Mouse (Mus musculus): ENCODE results near the gene Fam117a. TPM values are rescaled to one million over a fixed set of nuclear protein-coding genes. Genes with fewer than 3 reads are reported as not detected.

Gene Fam117a
- total and polyA plus RNA-seq, 2 experiments from 2014 or later: 1.1 to 6.1 TPM

DNA sequence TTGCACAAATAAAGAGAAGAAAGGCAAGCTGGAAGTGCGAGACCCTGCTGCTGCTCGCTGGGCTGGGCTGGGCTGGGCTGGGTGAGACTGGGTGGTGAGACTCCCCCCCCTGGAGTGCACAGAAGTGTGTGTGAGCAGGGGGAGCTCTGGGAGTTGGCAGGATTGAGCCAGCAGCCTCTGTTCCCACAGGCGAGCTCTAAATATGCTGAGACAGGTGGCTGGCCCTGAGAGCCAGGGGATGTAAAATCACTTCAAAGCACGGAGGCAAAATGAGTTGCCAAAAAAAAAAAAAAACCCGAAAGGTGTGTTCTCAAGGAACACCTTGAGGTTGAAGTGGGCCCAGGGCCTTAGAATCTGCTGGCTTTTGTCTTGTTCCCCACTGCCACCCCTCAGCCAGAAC lies 54.9 kb downstream of the Fam117a start:
- no peak for TF ChIP-seq CTCF (IDR thresholded peaks at IDR 0.05)
- Histone ChIP-seq H3K9me3 (ENCODE audit: low read length) (no peaks in the 10 kb centered on the region), H3K27me3 (ENCODE audit: insufficient read depth, low read length) (no peaks in the 10 kb centered on the region), H3K4me3 (ENCODE audit: low read depth, low read length) (no peak overlapping the region), H3K9ac (replicated peaks; ENCODE audit: low read length, poor library complexity, severe bottlenecking) (no peak overlapping the region), H3K4me2 (ENCODE audit: low read depth, low read length, poor library complexity, severe bottlenecking) (no peak overlapping the region), H3K27ac (ENCODE audit: low read depth, low read length) (no peak overlapping the region), H3K4me1 (ENCODE audit: insufficient read depth, low read length) (0 out of 2 replicates have a peak, but pooled peaks cover 4% of the 10 kb centered on the region), H3K36me3 (ENCODE audit: insufficient read depth, low read length) (peaks cover 40% of the 10 kb centered on the region)
- 70% methylated on average over 5 of the region's 5 CpGs for WGBS
- no peak for ATAC-seq (ENCODE audit: low FRiP score)
- DNase-seq (ENCODE audit: low spot score): no peak

DNA sequence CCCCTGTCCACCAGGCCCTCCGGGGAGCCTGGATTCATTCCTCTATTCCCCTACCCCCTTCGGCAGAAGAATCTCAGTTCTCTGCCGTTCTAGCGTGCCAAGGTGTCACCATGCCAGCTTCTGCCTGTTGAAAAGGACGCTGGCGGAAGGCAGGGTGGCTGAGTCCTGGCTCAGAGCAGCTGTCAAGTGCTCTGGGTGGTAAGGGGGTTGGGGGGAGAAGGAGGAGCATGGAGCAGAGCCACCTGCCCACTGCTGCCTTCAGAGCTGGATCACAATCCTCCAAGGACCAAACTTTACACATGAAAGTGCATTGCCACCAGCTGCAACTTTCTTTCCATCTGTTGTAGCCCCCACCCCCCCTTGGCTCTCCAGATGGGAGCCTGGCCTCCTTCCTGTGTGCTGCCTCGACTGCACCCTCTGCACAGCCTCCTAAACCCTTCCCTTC lies 55.4 kb downstream of the Fam117a start:
- 25% methylated on average over 7 of the region's 7 CpGs for WGBS
- DNase-seq (ENCODE audit: low spot score) (peak; percentile 91), ATAC-seq (ENCODE audit: low FRiP score) (peak; percentile 75)
- H3K27ac ChIP-seq (ENCODE audit: low read depth, low read length): no peak overlapping the region
- H3K9ac ChIP-seq (replicated peaks; ENCODE audit: low read length, poor library complexity, severe bottlenecking): no peak overlapping the region
- H3K9me3 ChIP-seq (ENCODE audit: low read length): no peaks in the 10 kb centered on the region
- H3K4me1 ChIP-seq (ENCODE audit: insufficient read depth, low read length): 0 out of 2 replicates have a peak, but pooled peaks cover 4% of the 10 kb centered on the region
- no peak overlapping the region for H3K4me3 ChIP-seq (ENCODE audit: low read depth, low read length)
- no peaks in the 10 kb centered on the region for H3K27me3 ChIP-seq (ENCODE audit: insufficient read depth, low read length)
- peaks cover 38% of the 10 kb centered on the region for H3K36me3 ChIP-seq (ENCODE audit: insufficient read depth, low read length)
- no peak for TF ChIP-seq CTCF (IDR thresholded peaks at IDR 0.05)
- no peak overlapping the region for H3K4me2 ChIP-seq (ENCODE audit: low read depth, low read length, poor library complexity, severe bottlenecking)

DNA sequence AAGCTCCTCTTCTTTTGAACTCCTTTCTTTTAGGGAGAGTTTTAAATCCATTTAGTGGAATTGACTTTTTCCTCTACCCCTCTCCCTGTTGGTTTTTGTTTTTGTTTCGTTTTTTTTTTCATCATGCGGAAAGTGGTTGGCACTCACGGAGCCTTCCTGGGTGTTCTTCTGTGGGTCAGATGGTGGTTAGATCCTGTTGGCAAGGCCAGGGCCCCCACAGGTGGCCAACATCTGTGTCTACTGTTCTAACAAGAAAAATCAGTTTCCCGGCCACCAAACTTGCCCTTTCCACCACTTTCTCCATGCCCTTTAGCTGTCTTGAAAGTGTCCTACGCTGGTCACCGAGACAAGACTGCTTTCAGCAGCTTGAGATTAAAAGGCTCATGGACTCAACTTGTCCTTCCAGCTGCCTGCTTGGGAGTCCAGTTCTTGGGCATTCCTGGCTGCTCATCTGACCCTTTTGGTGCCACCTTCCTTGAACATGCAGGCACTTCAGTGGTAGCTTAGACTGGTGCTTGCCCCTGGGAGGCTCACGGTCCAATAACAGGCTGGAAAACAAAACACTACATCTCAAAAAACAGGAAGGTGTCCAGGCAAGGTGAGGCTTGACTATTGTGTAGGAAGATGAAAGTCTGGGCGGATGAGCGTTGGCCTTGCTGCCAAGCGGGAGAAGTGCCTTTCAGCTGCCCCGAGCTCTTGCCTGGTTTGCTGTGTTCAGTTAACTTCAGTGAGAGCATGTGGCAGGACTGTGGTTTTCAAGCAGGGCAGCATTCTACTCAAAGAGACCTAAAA lies 56.1 kb downstream of the Fam117a start:
- WGBS: 75% methylated on average over 11 of the region's 11 CpGs
- no peak overlapping the region for H3K27ac ChIP-seq (ENCODE audit: low read depth, low read length)
- TF ChIP-seq CTCF (IDR thresholded peaks at IDR 0.05): no peak
- peaks cover 31% of the 10 kb centered on the region for H3K36me3 ChIP-seq (ENCODE audit: insufficient read depth, low read length)
- 0 out of 2 replicates have a peak, but pooled peaks cover 4% of the 10 kb centered on the region for H3K4me1 ChIP-seq (ENCODE audit: insufficient read depth, low read length)
- no peaks in the 10 kb centered on the region for H3K27me3 ChIP-seq (ENCODE audit: insufficient read depth, low read length)
- no peak for ATAC-seq (ENCODE audit: low FRiP score)
- no peak overlapping the region for H3K4me3 ChIP-seq (ENCODE audit: low read depth, low read length)
- H3K4me2 ChIP-seq (ENCODE audit: low read depth, low read length, poor library complexity, severe bottlenecking): no peak overlapping the region
- H3K9me3 ChIP-seq (ENCODE audit: low read length): no peaks in the 10 kb centered on the region
- DNase-seq (ENCODE audit: low spot score): peak; percentile 27
- no peak overlapping the region for H3K9ac ChIP-seq (replicated peaks; ENCODE audit: low read length, poor library complexity, severe bottlenecking)

DNA sequence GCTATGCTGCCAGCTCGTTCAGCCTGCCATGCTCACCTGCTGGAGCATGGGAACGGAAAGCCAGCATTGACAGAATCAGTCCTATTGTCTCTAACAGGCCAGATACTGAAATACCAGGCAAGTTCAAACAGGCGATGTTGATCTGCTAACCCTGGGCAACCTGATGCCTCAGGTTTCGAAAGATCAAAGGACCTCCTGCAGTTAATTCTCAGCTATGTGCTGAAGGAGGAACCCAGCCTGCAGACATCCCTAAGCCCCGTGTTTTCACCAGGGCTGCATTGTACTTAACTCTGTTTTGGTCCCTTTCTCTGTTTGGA lies 56.6 kb downstream of the Fam117a start:
- H3K27ac ChIP-seq (ENCODE audit: low read depth, low read length): no peak overlapping the region
- no peaks in the 10 kb centered on the region for H3K9me3 ChIP-seq (ENCODE audit: low read length)
- no peak overlapping the region for H3K4me3 ChIP-seq (ENCODE audit: low read depth, low read length)

DNA sequence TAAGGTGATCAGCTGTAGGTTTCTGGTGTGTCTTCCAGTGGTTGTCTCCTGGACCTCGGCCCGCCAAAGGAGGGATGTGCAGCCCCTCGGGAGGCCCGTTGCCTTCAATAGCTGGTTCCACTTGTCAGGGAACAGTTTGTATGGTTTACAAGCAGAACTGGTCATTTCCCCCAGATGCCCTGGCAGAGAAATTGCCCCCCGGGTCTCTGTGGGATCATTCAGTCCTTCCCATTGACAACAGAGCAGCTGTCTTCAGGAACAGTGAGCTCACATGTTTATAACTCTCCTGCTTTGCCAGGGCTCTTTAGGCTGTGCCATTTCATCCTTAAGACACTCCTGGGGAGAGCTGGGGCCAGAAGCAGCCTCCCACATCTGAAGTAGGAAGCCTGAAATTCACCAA lies 57.3 kb downstream of the Fam117a start:
- ATAC-seq (ENCODE audit: low FRiP score) (no peak), DNase-seq (ENCODE audit: low spot score) (peak; percentile 58)
- no peak overlapping the region for H3K4me3 ChIP-seq (ENCODE audit: low read depth, low read length)
- H3K9ac ChIP-seq (replicated peaks; ENCODE audit: low read length, poor library complexity, severe bottlenecking): no peak overlapping the region
- H3K27me3 ChIP-seq (ENCODE audit: insufficient read depth, low read length): no peaks in the 10 kb centered on the region
- WGBS: 48% methylated on average over 5 of the region's 5 CpGs
- H3K4me2 ChIP-seq (ENCODE audit: low read depth, low read length, poor library complexity, severe bottlenecking): no peak overlapping the region
- peaks cover 19% of the 10 kb centered on the region for H3K36me3 ChIP-seq (ENCODE audit: insufficient read depth, low read length)
- 0 out of 2 replicates have a peak, but pooled peaks cover 4% of the 10 kb centered on the region for H3K4me1 ChIP-seq (ENCODE audit: insufficient read depth, low read length)
- H3K27ac ChIP-seq (ENCODE audit: low read depth, low read length): no peak overlapping the region
- no peak for TF ChIP-seq CTCF (IDR thresholded peaks at IDR 0.05)
- H3K9me3 ChIP-seq (ENCODE audit: low read length): no peaks in the 10 kb centered on the region

More for the DNA sequence above, 56.6 kb downstream of the Fam117a start:
- H3K4me2 ChIP-seq (ENCODE audit: low read depth, low read length, poor library complexity, severe bottlenecking): no peak overlapping the region
- H3K36me3 ChIP-seq (ENCODE audit: insufficient read depth, low read length): peaks cover 26% of the 10 kb centered on the region
- 26% methylated on average over 5 of the region's 5 CpGs for WGBS
- no peak overlapping the region for H3K9ac ChIP-seq (replicated peaks; ENCODE audit: low read length, poor library complexity, severe bottlenecking)
- DNase-seq (ENCODE audit: low spot score) (no peak), ATAC-seq (ENCODE audit: low FRiP score) (no peak)
- no peaks in the 10 kb centered on the region for H3K27me3 ChIP-seq (ENCODE audit: insufficient read depth, low read length)
- 0 out of 2 replicates have a peak, but pooled peaks cover 4% of the 10 kb centered on the region for H3K4me1 ChIP-seq (ENCODE audit: insufficient read depth, low read length)
- no peak for TF ChIP-seq CTCF (IDR thresholded peaks at IDR 0.05)

DNA sequence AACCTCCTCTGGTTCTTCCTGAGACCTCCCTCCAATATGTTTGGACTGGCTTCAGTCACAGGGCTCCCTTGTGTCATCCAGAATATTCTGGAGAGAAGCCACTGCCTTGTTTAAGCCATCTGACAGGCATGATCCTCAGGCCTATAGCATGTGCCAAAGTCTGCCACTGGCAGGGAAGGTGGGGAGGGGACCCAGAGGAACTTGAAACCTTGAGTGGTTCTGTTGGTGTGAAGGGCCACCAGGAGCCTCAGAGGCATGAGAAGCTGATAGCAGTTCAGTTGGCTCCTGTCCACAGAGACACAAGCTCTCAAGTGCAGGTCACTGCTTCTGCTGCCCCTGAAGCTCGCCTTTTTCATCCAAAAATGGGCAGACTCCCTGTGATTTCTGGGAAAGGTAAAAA lies 59.7 kb downstream of the Fam117a start:
- Histone ChIP-seq H3K36me3 (ENCODE audit: insufficient read depth, low read length) (peaks cover 2% of the 10 kb centered on the region; the same call in 1 of the 2 replicates), H3K27ac (ENCODE audit: low read depth, low read length) (no peak overlapping the region), H3K9ac (replicated peaks; ENCODE audit: low read length, poor library complexity, severe bottlenecking) (no peak overlapping the region), H3K27me3 (ENCODE audit: insufficient read depth, low read length) (no peaks in the 10 kb centered on the region), H3K4me2 (ENCODE audit: low read depth, low read length, poor library complexity, severe bottlenecking) (no peak overlapping the region), H3K9me3 (ENCODE audit: low read length) (no peaks in the 10 kb centered on the region), H3K4me3 (ENCODE audit: low read depth, low read length) (no peak overlapping the region), H3K4me1 (ENCODE audit: insufficient read depth, low read length) (0 out of 2 replicates have a peak, but pooled peaks cover 4% of the 10 kb centered on the region)
- 50% methylated on average over 1 of the region's 1 CpGs for WGBS
- ATAC-seq (ENCODE audit: low FRiP score) (no peak), DNase-seq (ENCODE audit: low spot score) (peak; percentile 30)
- TF ChIP-seq CTCF (IDR thresholded peaks at IDR 0.05): no peak
